Mouse (Mus musculus) cerebellum, adult (tissue): ENCODE results near the gene Akt1s1.

ENCODE experiments used
- ATAC-seq: cut with Nextera tagmentation; 2 replicates; pipeline ENCODE4 v1.9.2; 2017; ENCODE audit warnings: mild to moderate bottlenecking, moderate library complexity, mixed read lengths; ENCODE audit not compliant: insufficient number of reproducible peaks, low FRiP score, low TSS enrichment

The Akt1s1 gene

DNA sequence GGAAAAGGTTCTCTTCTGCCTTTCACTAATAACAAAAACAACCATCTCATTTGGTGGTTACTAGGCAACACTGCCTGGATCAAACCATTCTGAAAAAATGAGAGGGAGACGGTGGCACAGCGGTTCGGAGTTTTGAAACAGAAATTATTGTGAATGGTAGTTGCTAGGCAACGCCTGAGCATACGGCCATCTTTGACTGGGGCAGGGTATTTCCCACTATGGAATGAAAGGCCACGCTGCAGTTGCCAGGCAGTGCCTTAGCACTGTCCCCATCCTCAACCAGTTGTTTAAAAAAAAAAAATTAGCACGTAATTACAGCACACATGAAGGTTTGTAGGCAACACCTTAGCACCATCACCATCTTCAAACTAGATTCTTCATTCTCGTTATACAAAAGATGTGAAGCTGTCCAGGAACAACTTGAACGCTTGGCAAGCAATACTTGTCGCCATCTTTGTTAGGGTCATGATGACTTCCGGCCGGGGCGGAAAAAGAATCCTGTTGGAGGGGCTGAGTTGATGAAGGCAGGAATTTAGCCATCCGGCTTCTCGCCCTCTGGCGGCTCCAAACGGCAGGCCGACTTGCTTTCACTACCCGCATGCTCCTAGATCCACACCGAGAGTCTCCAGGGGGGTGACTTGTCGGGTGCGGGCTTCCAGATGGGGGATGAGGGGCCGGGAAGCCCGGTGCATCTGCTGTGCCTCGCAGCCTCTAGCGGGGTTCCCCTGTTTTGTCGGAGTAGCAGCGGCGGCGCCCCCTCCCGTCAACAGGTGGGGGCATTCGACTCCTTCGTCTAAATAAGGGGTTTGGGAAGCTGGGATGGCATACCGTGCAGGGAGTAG lies 47.0 kb downstream of the Akt1s1 start, which contains the start of gene Fuz:
Gene Fuz (plus strand): TSS at position 487 of the 842 bp plus-strand sequence.
- peak; percentile 53; the same call in 1 of the 2 replicates for ATAC-seq

DNA sequence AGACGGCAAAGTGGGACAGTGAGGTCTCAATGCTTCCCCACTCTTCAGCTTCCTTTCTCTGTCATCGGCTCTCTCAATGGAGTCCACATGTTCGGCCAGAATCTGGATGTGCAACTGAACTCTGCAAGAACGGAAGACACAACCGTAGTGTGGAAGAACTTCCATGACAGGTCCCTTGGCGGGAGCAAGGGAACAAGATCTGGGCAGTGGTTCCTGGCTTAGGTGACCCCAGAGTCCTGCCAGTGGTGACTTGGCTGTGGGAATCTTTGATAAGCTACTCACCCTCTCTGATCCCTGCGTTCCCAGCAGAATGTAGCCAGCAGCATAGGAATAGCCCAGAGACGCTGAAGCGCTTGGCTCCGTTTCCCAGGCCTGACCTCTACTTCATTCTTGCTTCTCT lies 47.7 kb downstream of the Akt1s1 start:
- no peak for ATAC-seq

DNA sequence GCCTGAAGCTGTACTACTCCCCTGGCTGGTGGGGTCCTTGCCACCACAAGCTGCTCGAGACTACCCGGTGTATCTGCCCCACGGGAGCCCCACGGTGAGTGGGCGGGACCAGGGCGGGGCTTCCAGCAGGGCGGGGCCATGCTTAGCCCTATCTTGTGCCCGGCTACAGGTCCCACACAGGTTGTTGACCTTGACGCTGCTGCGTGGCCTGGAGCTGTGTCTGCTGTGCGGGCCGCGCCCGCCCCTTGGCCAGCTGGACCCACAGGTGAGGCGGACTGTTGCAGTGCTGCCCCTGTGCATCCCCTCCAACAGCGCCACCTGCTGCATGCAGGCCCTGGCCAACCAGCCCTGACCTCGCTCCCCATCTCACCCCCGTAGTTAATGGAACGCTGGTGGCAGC lies 49.8 kb downstream of the Akt1s1 start:
- no peak for ATAC-seq

DNA sequence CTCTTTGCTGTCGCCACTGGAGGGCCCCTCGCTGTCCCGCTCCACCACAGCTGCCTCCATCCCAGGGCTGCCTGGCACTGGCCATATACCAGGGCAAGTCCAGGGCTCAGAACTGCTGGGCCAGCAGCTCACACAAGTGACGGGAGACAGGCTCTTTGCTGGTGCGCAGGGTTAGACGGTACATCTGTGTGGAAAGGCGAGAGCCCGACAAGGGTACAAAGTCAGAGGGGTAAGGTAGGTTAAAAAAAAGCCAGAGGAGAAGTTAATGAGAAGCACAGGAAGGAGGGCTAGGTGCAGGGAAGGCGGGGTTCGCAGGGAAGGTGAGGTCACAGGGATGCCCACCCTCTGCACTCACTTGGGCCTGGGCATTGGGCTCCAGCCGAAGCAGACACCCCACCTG lies 51.8 kb downstream of the Akt1s1 start:
- ATAC-seq = no peak

DNA sequence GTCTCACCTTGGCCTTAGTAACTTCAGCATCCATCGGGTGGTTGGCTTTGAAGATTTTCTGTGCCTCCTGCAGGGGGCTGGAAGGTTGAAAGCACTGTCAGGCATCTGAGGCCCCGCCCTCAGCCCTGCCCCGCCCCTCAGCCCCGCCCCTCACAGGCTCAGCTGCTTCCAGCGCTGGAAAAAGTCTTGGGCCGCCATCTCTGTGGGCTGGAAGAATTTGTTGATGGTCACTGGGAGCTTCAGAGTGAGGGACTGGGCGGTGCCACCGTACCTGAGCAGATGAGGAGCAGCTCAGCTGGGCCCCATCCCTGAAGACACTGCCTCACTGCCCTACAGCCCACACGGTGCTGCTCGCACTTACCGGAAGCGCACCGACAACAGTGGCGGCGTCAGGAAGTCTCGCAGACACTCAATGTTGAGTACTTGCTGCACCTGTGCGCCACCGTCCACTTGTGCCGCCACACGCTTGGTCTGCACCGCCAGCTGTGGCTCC lies 52.5 kb downstream of the Akt1s1 start:
- no peak for ATAC-seq
